Mouse (Mus musculus) lung, postnatal 0 days (tissue): ENCODE results near the gene S100a14. TPM values are rescaled to one million over a fixed set of nuclear protein-coding genes. Genes with fewer than 3 reads are reported as not detected.

Experiments used
- ATAC-seq: fragments of 200-750 bp; cut with Nextera tagmentation; 2 replicates; pipeline ENCODE4 v1.8.0; 2017; ENCODE audit warnings: moderate library complexity
- DNase-seq: peaks from one replicate; pipeline ENCODE4 v3.0.0-alpha.2; 2016; ENCODE audit warnings: low spot score
- H3K27ac ChIP-seq: fragments of 300-500 bp; sonication (generic); 2 replicates; pipeline ENCODE4 v1.5.1; 2014; ENCODE audit warnings: antibody characterized with exemption, mild to moderate bottlenecking, low read length, mixed read lengths
- H3K27me3 ChIP-seq: fragments of 300-500 bp; sonication (generic); replicated peaks from 2 replicates; pipeline ENCODE4 v1.6.1; 2014; ENCODE audit warnings: low read length, mixed read lengths; ENCODE audit not compliant: insufficient read depth
- H3K36me3 ChIP-seq: fragments of 300-500 bp; sonication (generic); 2 replicates; pipeline ENCODE4 v1.6.1; 2014; ENCODE audit warnings: low read length, mixed read lengths; ENCODE audit not compliant: insufficient read depth
- H3K4me1 ChIP-seq: fragments of 300-500 bp; sonication (generic); 2 replicates; pipeline ENCODE4 v1.6.1; 2014; ENCODE audit warnings: antibody characterized with exemption, low read depth, low read length, mixed read lengths; ENCODE audit not compliant: insufficient read depth
- H3K4me2 ChIP-seq: fragments of 300-500 bp; sonication (generic); replicated peaks from 2 replicates; pipeline ENCODE4 v1.6.1; 2014; ENCODE audit warnings: low read depth, mild to moderate bottlenecking, low read length, moderate library complexity, mixed read lengths
- H3K4me3 ChIP-seq: fragments of 300-500 bp; sonication (generic); 2 replicates; pipeline ENCODE4 v1.5.1; 2014; ENCODE audit warnings: low read depth, low read length
- H3K9ac ChIP-seq: fragments of 300-500 bp; sonication (generic); replicated peaks from 2 replicates; pipeline ENCODE4 v1.6.1; 2014; ENCODE audit warnings: low read depth, mild to moderate bottlenecking
- H3K9me3 ChIP-seq: fragments of 300-500 bp; sonication (generic); 2 replicates; pipeline ENCODE4 v1.6.1; 2016; ENCODE audit warnings: low read length, mixed read lengths
- CTCF ChIP-seq: IDR thresholded peaks from 2 replicates; pipeline ENCODE4 v1.5.1; 2016; ENCODE audit warnings: antibody characterized with exemption, mild to moderate bottlenecking
- EP300 ChIP-seq: IDR thresholded peaks from 2 replicates; pipeline ENCODE4 v1.6.1; 2016; ENCODE audit warnings: antibody characterized with exemption, mild to moderate bottlenecking, control low read depth
- WGBS: fragments of 180-500 bp; shearing (Covaris S2); extraction: QIAGEN DNeasy Blood & Tissue Kit; methylation state at CpG from one replicate; pipeline ENCODE4 v1.1.7; 2014; 5-methylcytosine and 5-hydroxymethylcytosine counted together
- polyA plus RNA-seq: library from polyadenylated mRNA; unstranded; fragments of >200 nt; fragmentation: Nextera tagmentation; extraction: Ambion mirVana; gene quantifications from 2 replicates; pipeline ENCODE4 v1.2.1, GENCODE M21; 2015

The S100a14 gene
- polyA plus RNA-seq, 1 experiment from 2014 or later = 77.5 TPM

- no peaks in the 10 kb centered on the region for H3K27me3 ChIP-seq
- DNase-seq (no peak), ATAC-seq (peak; percentile 42)
- H3K4me3 ChIP-seq = no peak overlapping the region
- 62% methylated on average over 7 of the region's 7 CpGs for WGBS
- TF ChIP-seq CTCF (no peak), EP300 (peak; percentile 52; the same call in 1 of the 2 replicates)
- no peaks in the 10 kb centered on the region; the same call in 1 of the 2 replicates for H3K4me1 ChIP-seq
- H3K9me3 ChIP-seq = no peaks in the 10 kb centered on the region
- peak overlapping the region; percentile 15 for H3K4me2 ChIP-seq
- H3K9ac ChIP-seq = no peak overlapping the region
- H3K36me3 ChIP-seq = no peaks in the 10 kb centered on the region
- peak overlapping the region; percentile 54; the same call in 1 of the 2 replicates for H3K27ac ChIP-seq
These were observed 726 bp downstream of the S100a14 start for GRCm38 (mm10) chr3:90527291-90527873.

DNA sequence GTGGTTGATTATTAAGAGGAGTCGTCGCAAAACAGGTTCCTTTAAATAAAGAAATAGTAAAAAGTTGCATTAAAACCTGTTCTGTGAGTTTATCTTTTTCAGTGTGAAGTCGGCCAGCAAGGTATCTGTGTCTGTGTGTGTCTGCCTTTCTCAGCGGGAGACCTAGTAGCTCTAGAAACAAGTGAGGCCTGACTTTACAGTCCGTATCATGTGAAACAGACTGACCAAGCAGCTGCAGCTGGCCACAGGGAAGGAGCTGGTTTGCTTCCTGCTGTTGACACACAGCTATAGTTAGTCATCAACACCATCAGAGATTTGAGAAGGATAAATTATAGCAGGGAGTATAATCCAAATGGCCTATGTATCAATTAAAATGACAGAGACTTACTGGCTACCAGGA is 5.1 kb downstream of the S100a14 start:
- Histone ChIP-seq H3K27ac (no peak overlapping the region), H3K27me3 (no peaks in the 10 kb centered on the region), H3K36me3 (no peaks in the 10 kb centered on the region), H3K4me2 (no peak overlapping the region), H3K4me3 (no peak overlapping the region), H3K9me3 (no peaks in the 10 kb centered on the region), H3K9ac (no peak overlapping the region), H3K4me1 (no peaks in the 10 kb centered on the region)
- no peak for TF ChIP-seq CTCF
- TF ChIP-seq EP300 = no peak
- 51% methylated on average over 5 of the region's 5 CpGs for WGBS
- ATAC-seq (no peak), DNase-seq (no peak)

DNA sequence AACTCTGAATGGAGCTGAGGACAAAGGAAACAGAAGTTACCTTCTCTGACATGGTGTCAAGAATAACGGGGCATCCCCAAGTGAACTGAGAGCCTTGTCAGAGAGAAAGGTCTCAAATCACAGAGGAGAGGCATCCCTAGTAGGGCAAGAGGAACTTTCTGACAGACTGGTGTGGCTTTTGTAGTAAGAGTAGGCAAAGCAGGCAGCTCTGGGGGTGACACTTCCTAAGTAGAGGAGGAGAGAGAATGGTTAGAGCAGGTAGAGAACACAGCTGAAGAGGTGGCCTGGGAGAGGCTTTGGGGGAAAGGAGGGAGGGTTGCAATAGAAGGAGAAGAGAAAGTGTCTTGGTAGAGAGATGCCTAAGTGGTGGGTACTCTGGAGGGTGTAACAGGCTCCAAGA is 8.8 kb downstream of the S100a14 start:
- Histone ChIP-seq H3K4me2 (no peak overlapping the region), H3K4me3 (no peak overlapping the region), H3K27ac (no peak overlapping the region), H3K4me1 (no peaks in the 10 kb centered on the region; the same call in 1 of the 2 replicates), H3K27me3 (no peaks in the 10 kb centered on the region), H3K9me3 (no peaks in the 10 kb centered on the region), H3K36me3 (no peaks in the 10 kb centered on the region), H3K9ac (no peak overlapping the region)
- DNase-seq = no peak
- 67% methylated on average over 1 of the region's 1 CpGs for WGBS
- no peak for ATAC-seq
- TF ChIP-seq CTCF (no peak), EP300 (no peak)

DNA sequence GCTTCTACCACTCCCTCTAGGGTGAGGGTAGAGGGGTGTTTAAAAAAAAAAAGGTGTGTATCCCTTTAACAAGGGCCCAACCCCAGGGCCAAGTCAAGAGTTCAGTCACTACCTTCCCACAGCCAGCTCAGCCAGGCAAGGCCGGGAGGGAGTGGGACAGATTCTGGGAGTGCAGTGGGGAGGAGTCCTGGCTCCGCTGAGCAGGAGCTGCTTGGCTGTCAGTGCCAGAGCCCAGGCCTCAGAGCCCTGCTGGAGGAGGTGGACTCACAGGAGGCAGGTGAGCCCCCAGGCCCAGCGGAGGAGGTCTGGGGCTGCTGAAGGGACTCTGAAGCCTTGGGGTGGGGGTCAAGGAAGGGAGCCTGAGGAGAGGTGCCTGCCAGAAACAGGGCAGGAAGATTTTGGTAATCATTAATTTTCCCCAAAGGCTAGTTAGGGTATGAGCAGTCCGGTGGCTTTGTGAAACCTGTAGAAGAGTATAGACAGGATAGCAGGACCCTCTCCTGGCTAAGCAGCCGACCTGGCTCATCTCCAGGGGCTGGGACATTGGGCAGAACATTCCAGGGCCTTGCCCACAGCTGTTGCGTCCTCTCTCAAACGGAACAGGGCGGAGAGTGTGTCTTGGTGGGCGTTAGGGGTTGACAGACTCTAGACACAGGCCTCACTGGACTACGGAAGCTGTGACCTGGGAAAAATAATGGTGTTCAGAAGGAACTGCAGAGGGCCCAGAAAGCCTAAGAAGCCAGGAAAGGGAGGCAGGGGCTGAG is 10.7 kb downstream of the S100a14 start, which contains the start of gene S100a16:
Gene S100a16 (plus strand): TSS at position 114 of the 764 bp plus-strand sequence.
- ATAC-seq (peak; percentile 87), DNase-seq (peak; percentile 92)
- Histone ChIP-seq H3K4me1 (no peaks in the 10 kb centered on the region; the same call in 1 of the 2 replicates), H3K36me3 (no peaks in the 10 kb centered on the region), H3K27ac (peak within 1 kb of the TSS; percentile 87), H3K4me3 (peak within 1 kb of the TSS; percentile 34), H3K4me2 (peak within 1 kb of the TSS; percentile 48), H3K9me3 (no peaks in the 10 kb centered on the region), H3K9ac (peak within 1 kb of the TSS; percentile 46), H3K27me3 (no peaks in the 10 kb centered on the region)
- TF ChIP-seq CTCF (no peak), EP300 (no peak)
- WGBS = 21% methylated on average over 10 of the region's 10 CpGs

DNA sequence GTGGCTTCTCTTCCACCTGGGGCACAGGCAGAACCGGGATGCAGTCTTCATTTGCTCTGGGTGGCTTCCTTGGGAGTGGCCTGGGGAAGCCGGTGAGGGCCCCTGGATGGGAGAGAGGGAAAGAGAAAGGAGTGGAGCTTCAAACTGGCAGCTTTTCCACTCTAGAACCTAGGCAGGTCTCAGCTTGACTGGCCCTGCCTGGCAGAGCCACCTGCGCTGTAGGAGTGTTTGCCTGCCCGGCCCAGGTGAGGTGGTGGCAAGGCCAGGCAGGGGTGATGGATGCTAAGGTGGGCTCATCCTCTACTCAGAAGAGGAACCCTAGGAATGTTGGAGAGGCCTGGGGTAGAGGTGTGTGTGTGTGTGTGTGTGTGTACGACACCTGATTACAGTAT is 11.2 kb downstream of the S100a14 start:
- WGBS = 55% methylated on average over 5 of the region's 5 CpGs
- Histone ChIP-seq H3K9me3 (no peaks in the 10 kb centered on the region), H3K4me2 (peak overlapping the region; percentile 48), H3K9ac (peak overlapping the region; percentile 46), H3K4me3 (peak overlapping the region; percentile 34), H3K27me3 (no peaks in the 10 kb centered on the region), H3K4me1 (no peaks in the 10 kb centered on the region; the same call in 1 of the 2 replicates), H3K36me3 (no peaks in the 10 kb centered on the region), H3K27ac (peak overlapping the region; percentile 87)
- DNase-seq = no peak
- ATAC-seq = no peak
- TF ChIP-seq CTCF (no peak), EP300 (no peak)

DNA sequence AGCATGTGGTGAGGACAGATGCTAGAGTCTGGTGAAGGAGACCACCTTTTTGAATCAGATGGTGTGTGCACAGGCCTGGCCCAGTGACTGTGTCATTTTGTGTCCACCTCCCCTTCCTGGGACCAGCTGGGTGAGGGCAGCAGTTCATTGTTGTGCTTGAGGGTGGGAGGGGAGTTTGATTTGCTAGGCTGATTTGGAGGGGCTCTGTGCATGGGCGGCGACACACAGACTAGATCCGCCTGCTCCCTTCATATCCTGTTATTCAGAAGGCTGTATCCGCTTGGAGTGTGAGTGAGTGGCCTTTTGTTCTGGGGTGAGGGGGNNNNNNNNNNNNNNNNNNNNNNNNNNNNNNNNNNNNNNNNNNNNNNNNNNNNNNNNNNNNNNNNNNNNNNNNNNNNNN is 14.2 kb downstream of the S100a14 start:
- H3K36me3 ChIP-seq = no peaks in the 10 kb centered on the region
- TF ChIP-seq CTCF (no peak), EP300 (peak; percentile 81)
- H3K27me3 ChIP-seq = no peaks in the 10 kb centered on the region
- H3K27ac ChIP-seq = peak overlapping the region; percentile 84
- peak overlapping the region; percentile 44; the same call in 1 of the 2 replicates for H3K9ac ChIP-seq
- H3K4me2 ChIP-seq = peak overlapping the region; percentile 49
- peak overlapping the region; percentile 25; the same call in 1 of the 2 replicates for H3K4me3 ChIP-seq
- WGBS = 42% methylated on average over 4 of the region's 4 CpGs
- H3K9me3 ChIP-seq = no peaks in the 10 kb centered on the region
- ATAC-seq = peak; percentile 90
- H3K4me1 ChIP-seq = no peaks in the 10 kb centered on the region; the same call in 1 of the 2 replicates
- peak; percentile 78 for DNase-seq
